Mouse (Mus musculus) ES-CJ7 (cell line): Measurements from ENCODE around the gene Rxfp1.
"Not testable (repeated sequence)": the region's sequence is repeated elsewhere in the genome, so short reads cannot be mapped to it uniquely, and the experiment has no call there.

ENCODE experiments used
- DNase-seq: peaks from one replicate; pipeline ENCODE4 v3.0.0; 2011; ENCODE audit warnings: low read depth, low spot score

Gene Rxfp1

GRCm38 (mm10) chr3:79737780-79738179, at the start of gene Rxfp1:
Gene Rxfp1, minus strand, starts transcription at chr3:79737880.
- DNase-seq = no peak

- DNase-seq = peak; percentile 78
These were observed 46.7 kb upstream of the Rxfp1 start for GRCm38 (mm10) chr3:79784362-79784736.

- DNase-seq = peak; percentile 30
These were observed 46.1 kb upstream of the Rxfp1 start for GRCm38 (mm10) chr3:79783630-79784361.

- DNase-seq = no peak
These were observed 35.0 kb upstream of the Rxfp1 start for GRCm38 (mm10) chr3:79772701-79773100.

- DNase-seq = peak; percentile 66
These were observed 16.1 kb upstream of the Rxfp1 start for GRCm38 (mm10) chr3:79753736-79754135.

GRCm38 (mm10) chr3:79746585-79746984, 8.9 kb upstream of the Rxfp1 start:
- no peak for DNase-seq

GRCm38 (mm10) chr3:79745101-79745500, 7.4 kb upstream of the Rxfp1 start:
- no peak for DNase-seq

- peak; percentile 10 for DNase-seq
These were observed 6.7 kb upstream of the Rxfp1 start for GRCm38 (mm10) chr3:79744415-79744814.

- DNase-seq = no peak
These were observed 2.7 kb upstream of the Rxfp1 start for GRCm38 (mm10) chr3:79740351-79740750.

- no peak for DNase-seq
These were observed 771 bp upstream of the Rxfp1 start for GRCm38 (mm10) chr3:79738451-79738850.

- DNase-seq = no peak
These were observed 11.1 kb downstream of the Rxfp1 start for GRCm38 (mm10) chr3:79726506-79727075.

GRCm38 (mm10) chr3:79720756-79721484, 16.8 kb downstream of the Rxfp1 start:
- no peak for DNase-seq

- no peak for DNase-seq
These were observed 31.2 kb downstream of the Rxfp1 start for GRCm38 (mm10) chr3:79706436-79706835.

GRCm38 (mm10) chr3:79703135-79703534, 34.5 kb downstream of the Rxfp1 start:
- DNase-seq = no peak

- DNase-seq = no peak
These were observed 45.7 kb downstream of the Rxfp1 start for GRCm38 (mm10) chr3:79691957-79692356.

- no peak for DNase-seq
These were observed 47.5 kb downstream of the Rxfp1 start for GRCm38 (mm10) chr3:79690111-79690651.

- DNase-seq = not testable (repeated sequence)
These were observed 49.6 kb downstream of the Rxfp1 start for GRCm38 (mm10) chr3:79688101-79688500.

GRCm38 (mm10) chr3:79683529-79683928, 54.2 kb downstream of the Rxfp1 start:
- DNase-seq = no peak

- DNase-seq = no peak
These were observed 55.1 kb downstream of the Rxfp1 start for GRCm38 (mm10) chr3:79682351-79683132.

GRCm38 (mm10) chr3:79676411-79676810, 61.3 kb downstream of the Rxfp1 start:
- no peak for DNase-seq

GRCm38 (mm10) chr3:79674641-79675040, 63.0 kb downstream of the Rxfp1 start:
- peak; percentile 28 for DNase-seq

- peak; percentile 70 for DNase-seq
These were observed 64.6 kb downstream of the Rxfp1 start for GRCm38 (mm10) chr3:79673082-79673481.
